Mouse (Mus musculus): ENCODE results near the gene Ccnl2. TPM values are rescaled to one million over a fixed set of nuclear protein-coding genes. Genes with fewer than 3 reads are reported as not detected.

The Ccnl2 gene
- polyA plus RNA-seq, 1 experiment from 2014 or later, result 174 TPM

GRCm38 (mm10) chr4:155840076-155841002 is 28.1 kb downstream of the Ccnl2 start:
- H3K4me1 ChIP-seq (ENCODE audit: control insufficient read depth, insufficient read depth, low read length), result peaks cover 17% of the 10 kb centered on the region

DNA sequence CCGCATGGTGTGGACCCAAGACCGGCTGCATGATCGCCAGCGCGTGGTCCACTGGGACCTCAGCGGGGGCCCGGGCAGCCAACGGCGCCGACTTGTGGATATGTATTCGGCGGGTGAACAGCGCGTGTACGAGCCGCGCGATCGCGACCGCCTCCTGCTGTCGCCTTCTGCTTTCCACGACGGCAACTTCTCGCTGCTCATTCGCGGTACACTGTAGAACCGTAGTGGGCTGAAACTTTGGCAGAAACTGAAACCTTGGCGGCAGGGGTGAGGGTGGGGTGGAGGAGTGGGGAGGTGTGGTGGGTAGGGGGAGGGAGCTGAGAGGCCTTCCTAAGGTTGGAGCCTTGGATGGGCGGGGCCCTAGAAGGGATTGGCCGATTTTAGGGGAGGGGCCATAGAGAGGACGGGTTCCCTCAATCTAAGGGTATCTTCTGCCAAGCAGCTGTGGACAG is 28.7 kb downstream of the Ccnl2 start:
- H3K4me1 ChIP-seq (ENCODE audit: control insufficient read depth, insufficient read depth, low read length), result peaks cover 17% of the 10 kb centered on the region
- WGBS, result under 1% methylated on average over 32 of the region's 32 CpGs
- H3K27me3 ChIP-seq (ENCODE audit: control insufficient read depth, insufficient read depth, low read length), result no peaks in the 10 kb centered on the region
- H3K27ac ChIP-seq (ENCODE audit: low read depth, low read length), result 0 out of 2 replicates have a peak overlapping the region, but pooled peaks have one; percentile 76
- H3K4me2 ChIP-seq (replicated peaks; ENCODE audit: low read depth, low read length), result peak overlapping the region; percentile 76
- no peaks in the 10 kb centered on the region for H3K9me3 ChIP-seq (ENCODE audit: control insufficient read depth, low read length)
- H3K4me3 ChIP-seq (ENCODE audit: low read length), result peak overlapping the region; percentile 48
- H3K36me3 ChIP-seq (ENCODE audit: control insufficient read depth, insufficient read depth, low read length), result peaks cover 13% of the 10 kb centered on the region
- ATAC-seq (ENCODE audit: low FRiP score, low TSS enrichment), result peak; percentile 70
- H3K9ac ChIP-seq (ENCODE audit: low read depth, low read length), result peak overlapping the region; percentile 58; the same call in 1 of the 2 replicates

More at GRCm38 (mm10) chr4:155840076-155841002, 28.1 kb downstream of the Ccnl2 start:
- ATAC-seq (ENCODE audit: low FRiP score, low TSS enrichment), result peak; percentile 17
- H3K36me3 ChIP-seq (ENCODE audit: control insufficient read depth, insufficient read depth, low read length), result peaks cover 13% of the 10 kb centered on the region
- H3K27ac ChIP-seq (ENCODE audit: low read depth, low read length), result peak overlapping the region; percentile 76
- H3K4me2 ChIP-seq (replicated peaks; ENCODE audit: low read depth, low read length), result peak overlapping the region; percentile 76
- H3K9ac ChIP-seq (ENCODE audit: low read depth, low read length), result peak overlapping the region; percentile 58
- H3K27me3 ChIP-seq (ENCODE audit: control insufficient read depth, insufficient read depth, low read length), result no peaks in the 10 kb centered on the region
- H3K9me3 ChIP-seq (ENCODE audit: control insufficient read depth, low read length), result no peaks in the 10 kb centered on the region
- WGBS, result 10% methylated on average over 8 of the region's 8 CpGs
- peak overlapping the region; percentile 48 for H3K4me3 ChIP-seq (ENCODE audit: low read length)

- WGBS, result 39% methylated on average over 38 of the region's 38 CpGs
- Histone ChIP-seq H3K27ac (ENCODE audit: low read depth, low read length) (no peak overlapping the region), H3K4me1 (ENCODE audit: control insufficient read depth, insufficient read depth, low read length) (peaks cover 17% of the 10 kb centered on the region), H3K27me3 (ENCODE audit: control insufficient read depth, insufficient read depth, low read length) (no peaks in the 10 kb centered on the region), H3K36me3 (ENCODE audit: control insufficient read depth, insufficient read depth, low read length) (peaks cover 13% of the 10 kb centered on the region), H3K9me3 (ENCODE audit: control insufficient read depth, low read length) (no peaks in the 10 kb centered on the region), H3K9ac (ENCODE audit: low read depth, low read length) (no peak overlapping the region; the same call in 1 of the 2 replicates), H3K4me3 (ENCODE audit: low read length) (peak overlapping the region; percentile 48; the same call in 1 of the 2 replicates), H3K4me2 (replicated peaks; ENCODE audit: low read depth, low read length) (peak overlapping the region; percentile 76)
- peak; percentile 8; the same call in 1 of the 2 replicates for ATAC-seq (ENCODE audit: low FRiP score, low TSS enrichment)
These were observed 29.5 kb downstream of the Ccnl2 start for GRCm38 (mm10) chr4:155841651-155842270.

DNA sequence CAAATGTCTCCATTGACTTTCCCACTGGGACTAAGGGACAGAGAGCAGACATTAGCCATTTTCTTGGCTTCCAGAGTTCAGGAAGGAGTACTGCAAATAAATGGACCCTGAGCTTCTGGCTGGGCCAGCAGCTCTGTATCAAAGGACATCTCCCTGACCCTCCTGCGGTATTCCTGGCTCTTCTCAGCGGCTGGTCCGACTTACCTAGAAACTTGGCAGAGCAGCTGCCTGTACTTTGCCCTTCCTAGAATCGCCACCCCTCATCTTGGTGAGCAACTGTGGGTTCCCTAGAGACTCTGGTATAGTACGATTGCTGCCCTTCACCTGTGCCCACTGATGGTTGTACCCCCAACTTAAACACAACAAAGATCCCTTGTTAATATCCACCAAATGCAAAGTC is 30.9 kb downstream of the Ccnl2 start:
- H3K27ac ChIP-seq (ENCODE audit: low read depth, low read length), result no peak overlapping the region
- no peaks in the 10 kb centered on the region for H3K27me3 ChIP-seq (ENCODE audit: control insufficient read depth, insufficient read depth, low read length)
- WGBS, result 95% methylated on average over 5 of the region's 5 CpGs
- no peaks in the 10 kb centered on the region for H3K9me3 ChIP-seq (ENCODE audit: control insufficient read depth, low read length)
- ATAC-seq (ENCODE audit: low FRiP score, low TSS enrichment), result no peak
- no peak overlapping the region for H3K4me2 ChIP-seq (replicated peaks; ENCODE audit: low read depth, low read length)
- no peak overlapping the region for H3K4me3 ChIP-seq (ENCODE audit: low read length)
- H3K36me3 ChIP-seq (ENCODE audit: control insufficient read depth, insufficient read depth, low read length), result peaks cover 13% of the 10 kb centered on the region
- H3K4me1 ChIP-seq (ENCODE audit: control insufficient read depth, insufficient read depth, low read length), result peaks cover 21% of the 10 kb centered on the region
- no peak overlapping the region for H3K9ac ChIP-seq (ENCODE audit: low read depth, low read length)

- Histone ChIP-seq H3K4me2 (replicated peaks; ENCODE audit: low read depth, low read length) (peak within 1 kb of the TSS; percentile 95), H3K27me3 (ENCODE audit: control insufficient read depth, insufficient read depth, low read length) (no peaks in the 10 kb centered on the region), H3K9me3 (ENCODE audit: control insufficient read depth, low read length) (no peaks in the 10 kb centered on the region), H3K27ac (ENCODE audit: low read depth, low read length) (no peak within 1 kb of the TSS), H3K36me3 (ENCODE audit: control insufficient read depth, insufficient read depth, low read length) (peaks cover 13% of the 10 kb centered on the region), H3K9ac (ENCODE audit: low read depth, low read length) (peak within 1 kb of the TSS; percentile 84), H3K4me1 (ENCODE audit: control insufficient read depth, insufficient read depth, low read length) (peaks cover 13% of the 10 kb centered on the region), H3K4me3 (ENCODE audit: low read length) (peak within 1 kb of the TSS; percentile 85)
- 3% methylated on average over 45 of the region's 65 CpGs for WGBS
- peak; percentile 92 for ATAC-seq (ENCODE audit: low FRiP score, low TSS enrichment)
These were observed 34.7 kb downstream of the Ccnl2 start, which contains the start of gene Dvl1 for GRCm38 (mm10) chr4:155846871-155847578. TSS of gene Dvl1 (plus strand) at chr4:155847402.

GRCm38 (mm10) chr4:155847591-155848352 is 35.5 kb downstream of the Ccnl2 start:
- Histone ChIP-seq H3K36me3 (ENCODE audit: control insufficient read depth, insufficient read depth, low read length) (peaks cover 7% of the 10 kb centered on the region), H3K4me2 (replicated peaks; ENCODE audit: low read depth, low read length) (peak overlapping the region; percentile 95), H3K27ac (ENCODE audit: low read depth, low read length) (no peak overlapping the region), H3K27me3 (ENCODE audit: control insufficient read depth, insufficient read depth, low read length) (no peaks in the 10 kb centered on the region), H3K9me3 (ENCODE audit: control insufficient read depth, low read length) (no peaks in the 10 kb centered on the region), H3K9ac (ENCODE audit: low read depth, low read length) (peak overlapping the region; percentile 84), H3K4me3 (ENCODE audit: low read length) (peak overlapping the region; percentile 85), H3K4me1 (ENCODE audit: control insufficient read depth, insufficient read depth, low read length) (peaks cover 13% of the 10 kb centered on the region)
- 1% methylated on average over 45 of the region's 69 CpGs for WGBS
- peak; percentile 20 for ATAC-seq (ENCODE audit: low FRiP score, low TSS enrichment)

DNA sequence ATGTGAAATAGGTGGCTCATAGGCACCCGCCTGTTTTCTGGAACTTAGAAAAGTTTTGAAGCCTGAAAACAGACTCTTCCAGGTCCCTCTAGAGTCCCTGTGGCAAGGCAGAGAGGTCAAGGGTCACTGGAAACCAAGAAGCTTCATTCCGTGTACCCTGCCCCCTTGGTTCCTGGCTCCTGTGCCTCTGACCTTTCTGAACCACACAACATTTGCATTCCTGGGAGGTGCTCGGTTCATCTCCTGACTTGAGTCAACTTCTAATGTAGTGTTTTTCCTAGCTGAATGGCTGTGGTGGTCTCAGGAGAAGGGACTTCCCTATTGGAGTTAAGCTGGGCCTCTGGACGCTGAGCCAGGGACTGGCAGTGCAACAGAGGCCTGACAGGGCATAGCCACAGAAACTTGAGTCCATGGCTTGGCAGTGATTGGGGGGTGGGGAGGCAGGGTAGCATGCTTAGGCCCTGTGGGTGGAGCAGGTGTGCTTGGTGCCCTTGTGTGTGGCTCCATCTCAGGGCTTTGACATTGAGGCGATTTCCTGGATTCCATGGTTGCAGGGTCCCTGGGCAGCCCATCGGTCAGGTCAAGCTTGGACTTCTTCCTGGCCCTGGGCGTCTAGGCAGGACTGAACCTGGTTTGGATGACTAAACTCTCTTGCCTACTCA is 36.3 kb downstream of the Ccnl2 start:
- peak overlapping the region; percentile 95 for H3K4me2 ChIP-seq (replicated peaks; ENCODE audit: low read depth, low read length)
- no peak overlapping the region for H3K27ac ChIP-seq (ENCODE audit: low read depth, low read length)
- 55% methylated on average over 7 of the region's 7 CpGs for WGBS

More for the DNA sequence above, 36.3 kb downstream of the Ccnl2 start:
- Histone ChIP-seq H3K36me3 (ENCODE audit: control insufficient read depth, insufficient read depth, low read length) (no peaks in the 10 kb centered on the region; the same call in 1 of the 2 replicates), H3K4me1 (ENCODE audit: control insufficient read depth, insufficient read depth, low read length) (peaks cover 13% of the 10 kb centered on the region), H3K4me3 (ENCODE audit: low read length) (peak overlapping the region; percentile 85), H3K27me3 (ENCODE audit: control insufficient read depth, insufficient read depth, low read length) (no peaks in the 10 kb centered on the region), H3K9me3 (ENCODE audit: control insufficient read depth, low read length) (no peaks in the 10 kb centered on the region), H3K9ac (ENCODE audit: low read depth, low read length) (peak overlapping the region; percentile 84)
- ATAC-seq (ENCODE audit: low FRiP score, low TSS enrichment), result no peak

Measured in kidney, embryonic 14.5 days (tissue).